10 mouse cellular contexts compared by ENCODE assay signal in genomic region chr5:127756671-127757423, GRCm38 (mm10).
DNase-seq lines count a peak whose midpoint lies in the region; ATAC-seq and TF ChIP-seq lines count a peak whose summit lies in the region.
"Had no signal": no experiment of that assay in that cellular context is flagged by ENCODE, and none has a peak within 500 bp of the region (broad histone marks: within the 10 kb centered on the region; RNA-seq: fewer than 3 reads in every experiment).

No protein-coding gene starts in this region.

- DNase-seq in kidney, adult 2 months, result peak; percentile 6
- no peak for DNase-seq in kidney, adult 18-20 months
- DNase-seq in midbrain, postnatal 0 days (ENCODE audit: low spot score), result no peak
- DNase-seq in midbrain, embryonic 14.5 days, result no peak
- DNase-seq in c-Kit-negative CD71-positive TER-119-positive erythroid progenitor cells, embryonic 14.5 days (ENCODE audit: low read depth, low spot score), result peak; percentile 1
- peak; percentile 38 for DNase-seq in testis, postnatal 10 days (ENCODE audit: low spot score)
- DNase-seq in ovary, postnatal 10 days (ENCODE audit: low spot score), result no peak
- DNase-seq: adrenal gland, postnatal 10 days had no signal

- no peaks in the 10 kb centered on the region for H3K36me3 ChIP-seq in kidney, adult 2 months (ENCODE audit: control insufficient read depth, insufficient read depth, low read length)
- no peaks in the 10 kb centered on the region for H3K36me3 ChIP-seq in midbrain, postnatal 0 days (ENCODE audit: insufficient read depth, low read length)
- no peaks in the 10 kb centered on the region for H3K36me3 ChIP-seq in midbrain, embryonic 14.5 days (ENCODE audit: control insufficient read depth, insufficient read depth, low read length)
- H3K36me3 ChIP-seq: G1E; limb, embryonic 10.5 days had no signal

- no peaks in the 10 kb centered on the region for H3K27me3 ChIP-seq in kidney, adult 2 months (replicated peaks; ENCODE audit: control insufficient read depth, insufficient read depth, low read length)
- H3K27me3 ChIP-seq in midbrain, postnatal 0 days (ENCODE audit: insufficient read depth, low read length), result no peaks in the 10 kb centered on the region
- no peaks in the 10 kb centered on the region for H3K27me3 ChIP-seq in midbrain, embryonic 14.5 days (ENCODE audit: control insufficient read depth, insufficient read depth, low read length)

- no peaks in the 10 kb centered on the region for H3K4me1 ChIP-seq in kidney, adult 2 months (ENCODE audit: control insufficient read depth, insufficient read depth, low read length)
- no peaks in the 10 kb centered on the region for H3K4me1 ChIP-seq in midbrain, postnatal 0 days (ENCODE audit: insufficient read depth, low read length)
- peaks cover 2% of the 10 kb centered on the region; the same call in 1 of the 2 replicates for H3K4me1 ChIP-seq in midbrain, embryonic 14.5 days (ENCODE audit: control insufficient read depth, insufficient read depth, low read length)
- H3K4me1 ChIP-seq: limb, embryonic 10.5 days had no signal

- no peak for TF ChIP-seq POLR2A in kidney, adult 2 months (IDR thresholded peaks at IDR 0.05; ENCODE audit: low read depth, low read length)

- no peaks in the 10 kb centered on the region for H3K9me3 ChIP-seq in midbrain, postnatal 0 days (ENCODE audit: low read length)
- no peaks in the 10 kb centered on the region for H3K9me3 ChIP-seq in midbrain, embryonic 14.5 days (ENCODE audit: control insufficient read depth, low read length)
- H3K9me3 ChIP-seq: limb, embryonic 10.5 days had no signal

- ATAC-seq in midbrain, postnatal 0 days (ENCODE audit: low FRiP score), result no peak
- ATAC-seq in midbrain, embryonic 14.5 days (ENCODE audit: low FRiP score, low TSS enrichment), result no peak

- TF ChIP-seq CTCF in kidney, adult 2 months (conservative IDR thresholded peaks at IDR 0.05; ENCODE audit: insufficient read depth, insufficient read length, low read depth, low read length), result peak; percentile 40
- TF ChIP-seq CTCF in midbrain, postnatal 0 days (IDR thresholded peaks at IDR 0.05), result peak; percentile 51

- no peak overlapping the region for H3K27ac ChIP-seq in kidney, adult 2 months (ENCODE audit: insufficient read depth, low read depth, low read length)
- no peak overlapping the region for H3K27ac ChIP-seq in midbrain, postnatal 0 days (ENCODE audit: low read depth, low read length)
- no peak overlapping the region for H3K27ac ChIP-seq in midbrain, embryonic 14.5 days (replicated peaks; ENCODE audit: low read depth, low read length)
- H3K27ac ChIP-seq: limb, embryonic 10.5 days had no signal

- WGBS in kidney, adult 2 months, result 90% methylated on average over 4 of the region's 4 CpGs
- WGBS in midbrain, postnatal 0 days, result 85% methylated on average over 4 of the region's 4 CpGs
- 87% methylated on average over 4 of the region's 4 CpGs for WGBS in midbrain, embryonic 14.5 days

- H3K4me3 ChIP-seq in kidney, adult 2 months (ENCODE audit: insufficient read depth, low read depth, low read length), result no peak overlapping the region
- H3K4me3 ChIP-seq in midbrain, postnatal 0 days (ENCODE audit: low read depth, low read length), result no peak overlapping the region
- H3K4me3 ChIP-seq in midbrain, embryonic 14.5 days (replicated peaks; ENCODE audit: low read depth, low read length), result no peak overlapping the region
- H3K4me3 ChIP-seq: limb, embryonic 10.5 days had no signal

- no peak overlapping the region for H3K9ac ChIP-seq in midbrain, postnatal 0 days (replicated peaks; ENCODE audit: low read length, poor library complexity, severe bottlenecking)
- no peak overlapping the region for H3K9ac ChIP-seq in midbrain, embryonic 14.5 days (replicated peaks; ENCODE audit: low read length)

- no peak overlapping the region for H3K4me2 ChIP-seq in midbrain, postnatal 0 days (ENCODE audit: low read depth, low read length, poor library complexity, severe bottlenecking)
- no peak overlapping the region for H3K4me2 ChIP-seq in midbrain, embryonic 14.5 days (ENCODE audit: low read length)

Comparison
In these comparisons a context has a peak if more than half of its experiments do, and no peak if none do; other contexts are left out.
1. DNase-seq: peak in kidney, adult 2 months (single experiment), c-Kit-negative CD71-positive TER-119-positive erythroid progenitor cells, embryonic 14.5 days (single experiment) and testis, postnatal 10 days (single experiment); none in kidney, adult 18-20 months (single experiment), midbrain, postnatal 0 days (single experiment), midbrain, embryonic 14.5 days (single experiment) and ovary, postnatal 10 days (single experiment).